Mouse (Mus musculus): ENCODE results near the gene Mettl9. TPM values are rescaled to one million over a fixed set of nuclear protein-coding genes. Genes with fewer than 3 reads are reported as not detected.
"Not testable (repeated sequence)": the region's sequence is repeated elsewhere in the genome, so short reads cannot be mapped to it uniquely, and the experiment has no call there.

Mettl9 gene
- total and polyA plus RNA-seq, 3 experiments, result 30.3 to 90.8 (median 70.9) TPM

DNA sequence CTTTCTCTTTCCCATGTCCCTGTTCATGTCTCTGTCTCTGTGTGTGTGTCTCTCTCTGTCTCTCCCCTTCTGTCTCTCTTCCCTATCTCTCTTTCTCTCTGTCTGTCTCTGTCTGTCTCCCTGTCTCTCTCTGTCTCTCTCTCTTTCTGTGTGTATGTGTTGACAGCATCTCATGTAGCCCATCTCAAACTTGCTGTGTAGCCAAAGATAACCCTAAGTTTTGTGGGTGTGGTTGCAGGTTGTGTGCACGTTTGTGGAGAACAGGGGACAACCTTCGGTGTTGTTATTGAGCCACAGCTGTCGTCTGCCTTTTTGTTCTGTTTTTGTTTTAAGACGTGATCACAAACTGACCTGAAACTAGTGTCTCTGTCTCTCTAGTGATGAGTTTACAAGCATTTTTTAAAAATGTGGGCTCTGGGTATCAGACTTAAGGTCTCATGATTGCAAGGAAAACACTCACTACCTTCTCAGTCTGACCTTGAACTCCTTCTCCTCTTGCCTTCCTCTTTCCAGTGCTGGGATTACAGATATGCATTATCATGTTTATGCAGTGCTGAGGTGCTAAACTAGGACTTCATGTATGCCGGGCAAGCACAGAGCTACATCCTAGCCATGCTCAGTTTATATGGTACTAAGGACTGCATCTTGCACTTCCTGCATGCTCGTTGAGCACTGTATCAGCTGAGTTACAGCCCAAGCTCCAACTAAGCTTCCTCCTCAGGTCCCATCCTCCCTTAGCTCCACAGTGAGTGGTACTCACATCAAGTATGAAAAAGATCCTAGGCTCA, 8.8 kb upstream of the Mettl9 start:
- ATAC-seq (ENCODE audit: extremely low read depth, insufficient number of reproducible peaks, low FRiP score, poor library complexity, severe bottlenecking), result no peak
- no peak for DNase-seq (ENCODE audit: low spot score)

GRCm38 (mm10) chr7:121026300-121026699, 7.9 kb upstream of the Mettl9 start:
- no peaks in the 10 kb centered on the region for H3K36me3 ChIP-seq (replicated peaks)
- H3K9me3 ChIP-seq (replicated peaks), result no peaks in the 10 kb centered on the region
- peaks cover 12% of the 10 kb centered on the region; the same call in 1 of the 2 replicates for H3K4me1 ChIP-seq (ENCODE audit: insufficient read depth, low read depth, low read length)
- DNase-seq (ENCODE audit: low spot score) (no peak), ATAC-seq (ENCODE audit: extremely low read depth, insufficient number of reproducible peaks, low FRiP score, poor library complexity, severe bottlenecking) (no peak)
- no peak overlapping the region for H3K4me3 ChIP-seq (ENCODE audit: low read depth, low read length)
- no peak for TF ChIP-seq GATA2 (IDR thresholded peaks at IDR 0.05; ENCODE audit: borderline replicate concordance, low read depth, low read length)
- TF ChIP-seq POLR2AphosphoS5 (IDR thresholded peaks at IDR 0.05; ENCODE audit: insufficient replicate concordance, low read depth, low read length), result no peak
- TF ChIP-seq GATA1 (IDR thresholded peaks at IDR 0.05; ENCODE audit: borderline replicate concordance, low read length), result no peak
- no peak for TF ChIP-seq CTCF (IDR thresholded peaks at IDR 0.05; ENCODE audit: low read depth, low read length)
- TF ChIP-seq TAL1 (conservative IDR thresholded peaks at IDR 0.05; ENCODE audit: low read depth, low read length), result no peak
- H3K27me3 ChIP-seq (ENCODE audit: insufficient read depth, low read length), result peaks cover 25% of the 10 kb centered on the region; the same call in 1 of the 2 replicates

More for the DNA sequence above, 8.8 kb upstream of the Mettl9 start:
- Histone ChIP-seq H3K27me3 (ENCODE audit: insufficient read depth, low read length) (peaks cover 27% of the 10 kb centered on the region), H3K4me3 (ENCODE audit: low read depth, low read length) (no peak overlapping the region), H3K36me3 (replicated peaks) (no peaks in the 10 kb centered on the region), H3K4me1 (ENCODE audit: insufficient read depth, low read depth, low read length) (peaks cover 9% of the 10 kb centered on the region; the same call in 1 of the 2 replicates), H3K9me3 (replicated peaks) (no peaks in the 10 kb centered on the region)
- no peak for TF ChIP-seq TAL1 (conservative IDR thresholded peaks at IDR 0.05; ENCODE audit: low read depth, low read length)
- TF ChIP-seq GATA1 (IDR thresholded peaks at IDR 0.05; ENCODE audit: borderline replicate concordance, low read length), result no peak
- TF ChIP-seq CTCF (IDR thresholded peaks at IDR 0.05; ENCODE audit: low read depth, low read length), result no peak
- TF ChIP-seq POLR2AphosphoS5 (IDR thresholded peaks at IDR 0.05; ENCODE audit: insufficient replicate concordance, low read depth, low read length), result no peak
- no peak for TF ChIP-seq GATA2 (IDR thresholded peaks at IDR 0.05; ENCODE audit: borderline replicate concordance, low read depth, low read length)

- DNase-seq (ENCODE audit: low spot score); ATAC-seq (ENCODE audit: extremely low read depth, insufficient number of reproducible peaks, low FRiP score, poor library complexity, severe bottlenecking): not testable (repeated sequence)
Observed at GRCm38 (mm10) chr7:121029947-121030346, 4.3 kb upstream of the Mettl9 start.

GRCm38 (mm10) chr7:121034701-121035141, 476 bp downstream of the Mettl9 start:
- DNase-seq (ENCODE audit: low spot score), result no peak
- ATAC-seq (ENCODE audit: extremely low read depth, insufficient number of reproducible peaks, low FRiP score, poor library complexity, severe bottlenecking), result no peak
- TF ChIP-seq POLR2AphosphoS5 (IDR thresholded peaks at IDR 0.05; ENCODE audit: insufficient replicate concordance, low read depth, low read length) (no peak), GATA2 (IDR thresholded peaks at IDR 0.05; ENCODE audit: borderline replicate concordance, low read depth, low read length) (no peak), GATA1 (IDR thresholded peaks at IDR 0.05; ENCODE audit: borderline replicate concordance, low read length) (no peak), CTCF (IDR thresholded peaks at IDR 0.05; ENCODE audit: low read depth, low read length) (no peak), TAL1 (conservative IDR thresholded peaks at IDR 0.05; ENCODE audit: low read depth, low read length) (no peak)
- Histone ChIP-seq H3K27me3 (ENCODE audit: insufficient read depth, low read length) (no peaks in the 10 kb centered on the region), H3K9me3 (replicated peaks) (no peaks in the 10 kb centered on the region), H3K36me3 (replicated peaks) (peaks cover 14% of the 10 kb centered on the region), H3K4me3 (ENCODE audit: low read depth, low read length) (peak overlapping the region; percentile 92), H3K4me1 (ENCODE audit: insufficient read depth, low read depth, low read length) (peaks cover 29% of the 10 kb centered on the region)

More at GRCm38 (mm10) chr7:121029947-121030346, 4.3 kb upstream of the Mettl9 start:
- H3K9me3 ChIP-seq (replicated peaks); H3K4me3 ChIP-seq (ENCODE audit: low read depth, low read length); H3K36me3 ChIP-seq (replicated peaks): not testable (repeated sequence)
- H3K4me1 ChIP-seq (ENCODE audit: insufficient read depth, low read depth, low read length), result peaks cover 20% of the 10 kb centered on the region
- peaks cover 11% of the 10 kb centered on the region; the same call in 1 of the 2 replicates for H3K27me3 ChIP-seq (ENCODE audit: insufficient read depth, low read length)

DNA sequence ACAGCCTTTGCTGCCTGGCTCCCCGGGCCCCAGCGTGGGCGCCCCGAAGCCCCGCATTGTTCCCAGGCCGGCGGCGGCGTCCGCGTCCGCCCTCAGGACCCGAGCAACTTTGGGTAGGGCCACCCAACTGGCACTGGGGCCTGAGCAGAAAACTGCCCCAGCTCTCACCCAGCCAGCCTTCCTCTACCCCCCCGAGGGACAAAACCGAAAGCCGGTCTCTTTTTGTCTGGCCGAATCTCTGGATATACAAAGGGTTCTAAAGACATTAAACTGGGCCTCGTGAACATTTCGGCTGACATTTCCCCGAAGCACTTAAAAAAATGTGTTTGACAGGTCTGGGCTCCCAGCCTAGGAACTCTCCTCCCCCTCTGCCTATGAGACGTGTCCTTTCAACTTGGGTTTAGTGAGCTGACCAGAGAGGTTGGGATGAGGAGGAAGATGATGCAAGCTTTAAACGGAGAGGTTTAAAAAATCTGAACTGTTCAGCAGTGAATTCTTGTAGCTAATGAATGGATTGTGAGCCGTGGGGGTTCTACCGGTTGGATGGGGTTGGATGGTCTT, 996 bp downstream of the Mettl9 start:
- Histone ChIP-seq H3K4me3 (ENCODE audit: low read depth, low read length) (peak overlapping the region; percentile 92), H3K27me3 (ENCODE audit: insufficient read depth, low read length) (no peaks in the 10 kb centered on the region), H3K36me3 (replicated peaks) (peaks cover 20% of the 10 kb centered on the region), H3K4me1 (ENCODE audit: insufficient read depth, low read depth, low read length) (peaks cover 32% of the 10 kb centered on the region), H3K9me3 (replicated peaks) (no peaks in the 10 kb centered on the region)
- TF ChIP-seq POLR2AphosphoS5 (IDR thresholded peaks at IDR 0.05; ENCODE audit: insufficient replicate concordance, low read depth, low read length) (no peak), CTCF (IDR thresholded peaks at IDR 0.05; ENCODE audit: low read depth, low read length) (no peak), GATA2 (IDR thresholded peaks at IDR 0.05; ENCODE audit: borderline replicate concordance, low read depth, low read length) (no peak), TAL1 (conservative IDR thresholded peaks at IDR 0.05; ENCODE audit: low read depth, low read length) (no peak), GATA1 (IDR thresholded peaks at IDR 0.05; ENCODE audit: borderline replicate concordance, low read length) (no peak)
- DNase-seq (ENCODE audit: low spot score), result peak; percentile 22
- ATAC-seq (ENCODE audit: extremely low read depth, insufficient number of reproducible peaks, low FRiP score, poor library complexity, severe bottlenecking), result no peak

DNA sequence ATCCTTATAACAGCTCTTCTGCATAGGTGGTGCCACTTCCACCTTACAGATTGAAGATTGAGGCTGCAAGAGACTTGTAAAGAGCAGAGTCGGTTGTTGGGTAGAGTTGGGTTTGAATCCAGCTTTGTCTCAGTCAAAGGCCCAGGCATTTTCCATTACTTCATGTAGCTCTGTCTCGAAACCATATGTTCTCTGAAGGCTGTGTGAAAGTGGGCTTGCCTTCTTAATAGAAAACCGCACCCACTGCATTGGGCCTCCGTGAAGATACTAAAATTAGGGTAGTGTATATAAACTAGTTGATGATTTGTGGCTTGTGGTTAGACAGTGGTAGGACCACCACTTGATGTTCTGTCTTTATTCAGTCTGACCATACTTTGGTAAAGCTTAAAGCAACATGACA, 6.3 kb downstream of the Mettl9 start:
- peaks cover 33% of the 10 kb centered on the region for H3K36me3 ChIP-seq (replicated peaks)
- no peak for TF ChIP-seq GATA2 (IDR thresholded peaks at IDR 0.05; ENCODE audit: borderline replicate concordance, low read depth, low read length)
- TF ChIP-seq GATA1 (IDR thresholded peaks at IDR 0.05; ENCODE audit: borderline replicate concordance, low read length), result no peak
- no peak for TF ChIP-seq POLR2AphosphoS5 (IDR thresholded peaks at IDR 0.05; ENCODE audit: insufficient replicate concordance, low read depth, low read length)
- no peak for TF ChIP-seq CTCF (IDR thresholded peaks at IDR 0.05; ENCODE audit: low read depth, low read length)
- no peak for TF ChIP-seq TAL1 (conservative IDR thresholded peaks at IDR 0.05; ENCODE audit: low read depth, low read length)
- H3K4me3 ChIP-seq (ENCODE audit: low read depth, low read length), result no peak overlapping the region
- no peaks in the 10 kb centered on the region for H3K27me3 ChIP-seq (ENCODE audit: insufficient read depth, low read length)
- H3K4me1 ChIP-seq (ENCODE audit: insufficient read depth, low read depth, low read length), result peaks cover 26% of the 10 kb centered on the region
- ATAC-seq (ENCODE audit: extremely low read depth, insufficient number of reproducible peaks, low FRiP score, poor library complexity, severe bottlenecking) (no peak), DNase-seq (ENCODE audit: low spot score) (no peak)
- no peaks in the 10 kb centered on the region for H3K9me3 ChIP-seq (replicated peaks)

Measured in G1E (cell line).